Mouse (Mus musculus) intestine, embryonic 14.5 days (tissue): Measurements from ENCODE around the gene Ppm1m. TPM values are rescaled to one million over a fixed set of nuclear protein-coding genes. Genes with fewer than 3 reads are reported as not detected.
A peak's percentile ranks its signal among the peaks of the same experiment; 100 is the strongest.

Experiments used
- ATAC-seq: fragments of 200-750 bp; cut with Nextera tagmentation; replicated peaks from 2 replicates; pipeline ENCODE4 v1.8.0; 2017; ENCODE audit warnings: low read depth, moderate number of reproducible peaks, moderate TSS enrichment, moderate library complexity; ENCODE audit not compliant: low FRiP score, low TSS enrichment
- DNase-seq: peaks from one replicate; pipeline ENCODE4 v3.0.0-alpha.2; 2018; ENCODE audit warnings: low spot score
- H3K27ac ChIP-seq: fragments of 300-500 bp; sonication (generic); 2 replicates; pipeline ENCODE4 v1.5.1; 2014; ENCODE audit warnings: low read depth, mild to moderate bottlenecking, control low read depth
- H3K27me3 ChIP-seq: fragments of 300-500 bp; sonication (generic); replicated peaks from 2 replicates; pipeline ENCODE4 v1.6.1; 2014; ENCODE audit warnings: low read length, control low read depth; ENCODE audit not compliant: control insufficient read depth, insufficient read depth
- H3K36me3 ChIP-seq: fragments of 300-500 bp; sonication (generic); 2 replicates; pipeline ENCODE4 v1.6.1; 2014; ENCODE audit warnings: low read length, control low read depth; ENCODE audit not compliant: control insufficient read depth, insufficient read depth
- H3K4me1 ChIP-seq: fragments of 300-500 bp; sonication (generic); replicated peaks from 2 replicates; pipeline ENCODE4 v1.6.1; 2014; ENCODE audit warnings: low read length, control low read depth, mixed read lengths; ENCODE audit not compliant: control insufficient read depth, insufficient read depth
- H3K4me2 ChIP-seq: fragments of 300-500 bp; sonication (generic); 2 replicates; pipeline ENCODE4 v1.6.1; 2014; ENCODE audit warnings: low read length
- H3K4me3 ChIP-seq: fragments of 300-500 bp; sonication (generic); 2 replicates; pipeline ENCODE4 v1.5.1; 2014; ENCODE audit warnings: low read depth, low read length, control low read depth, mixed read lengths
- H3K9ac ChIP-seq: fragments of 300-500 bp; sonication (generic); 2 replicates; pipeline ENCODE4 v1.6.1; 2014; ENCODE audit warnings: mild to moderate bottlenecking, low read length
- H3K9me3 ChIP-seq: fragments of 300-500 bp; sonication (generic); 2 replicates; pipeline ENCODE4 v1.6.1; 2016; ENCODE audit warnings: low read length, control low read depth; ENCODE audit not compliant: control insufficient read depth
- WGBS: fragments of 180-500 bp; shearing (Covaris S2); extraction: QIAGEN DNeasy Blood & Tissue Kit; methylation state at CpG from one replicate; pipeline ENCODE4 v1.1.7; 2014; 5-methylcytosine and 5-hydroxymethylcytosine counted together
- polyA plus RNA-seq: library from polyadenylated mRNA; unstranded; fragments of >200 nt; fragmentation: Nextera tagmentation; extraction: Ambion mirVana; gene quantifications from 2 replicates; pipeline ENCODE4 v1.2.1, GENCODE M21; 2014

Gene Ppm1m
- polyA plus RNA-seq, 1 experiment from 2014 or later = 33.6 TPM

GRCm38 (mm10) chr9:106211680-106212593 is 12.4 kb upstream of the Ppm1m start:
- no peaks in the 10 kb centered on the region; the same call in 1 of the 2 replicates for H3K4me1 ChIP-seq
- ATAC-seq (peak; percentile 79), DNase-seq (peak; percentile 98)
- no peaks in the 10 kb centered on the region for H3K9me3 ChIP-seq
- H3K27me3 ChIP-seq = no peaks in the 10 kb centered on the region
- H3K27ac ChIP-seq = no peak overlapping the region
- H3K4me3 ChIP-seq = no peak overlapping the region
- 23% methylated on average over 37 of the region's 37 CpGs for WGBS
- H3K9ac ChIP-seq = peak overlapping the region; percentile 20
- H3K4me2 ChIP-seq = peak overlapping the region; percentile 31
- peaks cover 58% of the 10 kb centered on the region for H3K36me3 ChIP-seq

GRCm38 (mm10) chr9:106210853-106211609 is 11.5 kb upstream of the Ppm1m start:
- Histone ChIP-seq H3K9me3 (no peaks in the 10 kb centered on the region), H3K4me2 (peak overlapping the region; percentile 31), H3K4me1 (no peaks in the 10 kb centered on the region; the same call in 1 of the 2 replicates), H3K27ac (no peak overlapping the region), H3K36me3 (peaks cover 57% of the 10 kb centered on the region), H3K9ac (no peak overlapping the region), H3K27me3 (no peaks in the 10 kb centered on the region), H3K4me3 (no peak overlapping the region)
- no peak for DNase-seq
- ATAC-seq = no peak
- 68% methylated on average over 9 of the region's 9 CpGs for WGBS

GRCm38 (mm10) chr9:106209954-106210353 is 10.4 kb upstream of the Ppm1m start:
- Histone ChIP-seq H3K4me2 (no peak overlapping the region), H3K36me3 (peaks cover 50% of the 10 kb centered on the region), H3K9ac (no peak overlapping the region), H3K9me3 (no peaks in the 10 kb centered on the region), H3K27ac (no peak overlapping the region), H3K27me3 (no peaks in the 10 kb centered on the region), H3K4me1 (no peaks in the 10 kb centered on the region; the same call in 1 of the 2 replicates), H3K4me3 (no peak overlapping the region)
- ATAC-seq (no peak), DNase-seq (no peak)
- 94% methylated on average over 4 of the region's 4 CpGs for WGBS

GRCm38 (mm10) chr9:106208181-106208580 is 8.6 kb upstream of the Ppm1m start:
- Histone ChIP-seq H3K4me3 (no peak overlapping the region), H3K4me1 (peaks cover 13% of the 10 kb centered on the region), H3K27ac (no peak overlapping the region), H3K27me3 (no peaks in the 10 kb centered on the region), H3K4me2 (no peak overlapping the region), H3K36me3 (peaks cover 32% of the 10 kb centered on the region), H3K9ac (no peak overlapping the region), H3K9me3 (no peaks in the 10 kb centered on the region)
- WGBS = 87% methylated on average over 5 of the region's 5 CpGs
- ATAC-seq = no peak
- no peak for DNase-seq

- H3K9me3 ChIP-seq = no peaks in the 10 kb centered on the region
- H3K27ac ChIP-seq = no peak overlapping the region
- H3K4me2 ChIP-seq = no peak overlapping the region
- DNase-seq (no peak), ATAC-seq (no peak)
- no peaks in the 10 kb centered on the region for H3K27me3 ChIP-seq
- 71% methylated on average over 2 of the region's 2 CpGs for WGBS
- H3K4me1 ChIP-seq = peaks cover 18% of the 10 kb centered on the region
- peaks cover 24% of the 10 kb centered on the region for H3K36me3 ChIP-seq
- H3K9ac ChIP-seq = no peak overlapping the region
- H3K4me3 ChIP-seq = no peak overlapping the region
Measured at GRCm38 (mm10) chr9:106206515-106206914, 7.0 kb upstream of the Ppm1m start.

- Histone ChIP-seq H3K27me3 (no peaks in the 10 kb centered on the region), H3K4me1 (peaks cover 18% of the 10 kb centered on the region), H3K4me3 (no peak overlapping the region), H3K27ac (no peak overlapping the region), H3K36me3 (peaks cover 24% of the 10 kb centered on the region), H3K9ac (no peak overlapping the region), H3K9me3 (no peaks in the 10 kb centered on the region), H3K4me2 (no peak overlapping the region)
- 68% methylated on average over 7 of the region's 7 CpGs for WGBS
- DNase-seq = no peak
- no peak for ATAC-seq
Measured at GRCm38 (mm10) chr9:106205713-106206290, 6.3 kb upstream of the Ppm1m start.

GRCm38 (mm10) chr9:106203990-106204851 is 4.7 kb upstream of the Ppm1m start:
- ATAC-seq = no peak
- Histone ChIP-seq H3K4me3 (peak overlapping the region; percentile 63; the same call in 1 of the 2 replicates), H3K9me3 (no peaks in the 10 kb centered on the region), H3K36me3 (peaks cover 16% of the 10 kb centered on the region), H3K4me1 (peaks cover 24% of the 10 kb centered on the region), H3K9ac (peak overlapping the region; percentile 1; the same call in 1 of the 2 replicates), H3K27ac (no peak overlapping the region), H3K27me3 (no peaks in the 10 kb centered on the region), H3K4me2 (peak overlapping the region; percentile 66)
- no peak for DNase-seq
- WGBS = 65% methylated on average over 7 of the region's 7 CpGs
